Mouse (Mus musculus): ENCODE measurements around the gene 4931414P19Rik.
"Not testable (repeated sequence)": the region's sequence is repeated elsewhere in the genome, so short reads cannot be mapped to it uniquely, and the experiment has no call there.

The 4931414P19Rik gene

GRCm38 (mm10) chr14:54628103-54628502 is 22.3 kb upstream of the 4931414P19Rik start:
- no peak for DNase-seq (ENCODE audit: low read depth, low spot score)

- no peak for DNase-seq (ENCODE audit: low read depth, low spot score)
Measured at GRCm38 (mm10) chr14:54624976-54625375, 19.2 kb upstream of the 4931414P19Rik start.

GRCm38 (mm10) chr14:54623334-54623733 is 17.5 kb upstream of the 4931414P19Rik start:
- no peak for DNase-seq (ENCODE audit: low read depth, low spot score)

GRCm38 (mm10) chr14:54621133-54621532 is 15.3 kb upstream of the 4931414P19Rik start, which contains the start of gene Psmb11:
TSS of gene Psmb11 (plus strand) at chr14:54621433.
- no peak for DNase-seq (ENCODE audit: low read depth, low spot score)

- peak; percentile 95 for DNase-seq (ENCODE audit: low read depth, low spot score)
Measured at GRCm38 (mm10) chr14:54617897-54618365, 12.1 kb upstream of the 4931414P19Rik start, which contains the start of gene Psmb5. TSS of gene Psmb5 (minus strand) at chr14:54618022.

GRCm38 (mm10) chr14:54617152-54617896 is 11.5 kb upstream of the 4931414P19Rik start:
- DNase-seq (ENCODE audit: low read depth, low spot score), result peak; percentile 46

- no peak for DNase-seq (ENCODE audit: low read depth, low spot score)
Measured at GRCm38 (mm10) chr14:54616226-54616825, 10.5 kb upstream of the 4931414P19Rik start.

- DNase-seq (ENCODE audit: low read depth, low spot score), result not testable (repeated sequence)
Measured at GRCm38 (mm10) chr14:54614130-54614529, 8.3 kb upstream of the 4931414P19Rik start.

- DNase-seq (ENCODE audit: low read depth, low spot score), result no peak
Measured at GRCm38 (mm10) chr14:54610648-54611047, 4.9 kb upstream of the 4931414P19Rik start.

GRCm38 (mm10) chr14:54609962-54610361 is 4.2 kb upstream of the 4931414P19Rik start:
- DNase-seq (ENCODE audit: low read depth, low spot score), result peak; percentile 61

- DNase-seq (ENCODE audit: low read depth, low spot score), result no peak
Measured at GRCm38 (mm10) chr14:54609245-54609644, 3.5 kb upstream of the 4931414P19Rik start.

GRCm38 (mm10) chr14:54607226-54607625 is 1.4 kb upstream of the 4931414P19Rik start:
- no peak for DNase-seq (ENCODE audit: low read depth, low spot score)

- DNase-seq (ENCODE audit: low read depth, low spot score), result no peak
Measured at GRCm38 (mm10) chr14:54603686-54604085, 2.1 kb downstream of the 4931414P19Rik start.

- peak; percentile 97 for DNase-seq (ENCODE audit: low read depth, low spot score)
Measured at GRCm38 (mm10) chr14:54603038-54603654, 2.6 kb downstream of the 4931414P19Rik start.

GRCm38 (mm10) chr14:54602613-54603012 is 3.2 kb downstream of the 4931414P19Rik start:
- DNase-seq (ENCODE audit: low read depth, low spot score), result no peak

GRCm38 (mm10) chr14:54601601-54602000 is 4.2 kb downstream of the 4931414P19Rik start:
- no peak for DNase-seq (ENCODE audit: low read depth, low spot score)

- peak; percentile 29 for DNase-seq (ENCODE audit: low read depth, low spot score)
Measured at GRCm38 (mm10) chr14:54597084-54597483, 8.7 kb downstream of the 4931414P19Rik start.

- DNase-seq (ENCODE audit: low read depth, low spot score), result no peak
Measured at GRCm38 (mm10) chr14:54594631-54595414, 11.0 kb downstream of the 4931414P19Rik start.

- DNase-seq (ENCODE audit: low read depth, low spot score), result peak; percentile 61
Measured at GRCm38 (mm10) chr14:54594055-54594454, 11.7 kb downstream of the 4931414P19Rik start.

- DNase-seq (ENCODE audit: low read depth, low spot score), result no peak
Measured at GRCm38 (mm10) chr14:54592319-54592934, 13.4 kb downstream of the 4931414P19Rik start.

- no peak for DNase-seq (ENCODE audit: low read depth, low spot score)
Measured at GRCm38 (mm10) chr14:54591056-54591455, 14.7 kb downstream of the 4931414P19Rik start.
